Mouse (Mus musculus): ENCODE measurements around the gene Chchd3.

The Chchd3 gene

DNA sequence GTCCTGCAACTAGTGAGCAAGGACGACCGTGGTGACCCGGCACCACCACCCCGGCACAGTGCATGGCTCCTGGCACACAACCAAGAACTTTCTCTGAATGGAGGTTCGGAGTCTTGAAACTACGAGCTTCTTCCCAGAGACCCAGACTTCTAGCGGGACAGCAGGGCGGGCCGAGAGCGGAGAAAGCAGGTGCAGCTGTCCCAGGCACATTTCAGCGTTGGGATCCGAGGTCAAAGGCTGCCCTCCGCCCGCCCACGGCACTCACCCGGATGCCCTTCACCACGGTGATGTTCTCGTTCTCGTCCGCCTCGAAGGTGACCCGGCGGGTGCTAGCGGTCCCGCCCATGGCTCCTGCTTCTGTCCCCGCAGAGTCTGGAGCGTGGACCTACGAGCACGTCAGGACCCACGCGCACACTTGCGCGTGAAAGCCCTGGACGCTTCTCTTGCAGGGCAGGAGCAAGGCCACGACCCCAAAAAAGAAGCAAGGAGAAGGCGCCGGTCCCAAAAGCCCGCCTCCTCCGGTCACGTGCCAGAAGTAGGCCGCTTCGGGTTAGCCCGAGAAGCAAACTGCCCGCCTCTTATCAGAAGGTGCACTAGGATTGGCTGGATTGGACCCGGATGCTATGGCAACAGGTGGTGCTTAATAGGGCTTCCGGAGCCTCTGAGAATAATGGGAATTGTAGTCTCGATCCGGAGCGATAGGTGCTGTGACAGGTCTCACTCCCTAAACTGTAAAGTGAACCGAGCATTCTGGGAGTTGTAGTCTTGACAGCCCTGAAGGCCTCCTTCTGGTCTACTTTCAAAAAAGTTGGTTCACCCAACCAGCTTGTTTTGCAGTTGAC lies at the start of gene Chchd3:
Chchd3 (minus strand) TSS at position 526 of the 842 bp plus-strand sequence.
- DNase-seq: peak; percentile 96

DNA sequence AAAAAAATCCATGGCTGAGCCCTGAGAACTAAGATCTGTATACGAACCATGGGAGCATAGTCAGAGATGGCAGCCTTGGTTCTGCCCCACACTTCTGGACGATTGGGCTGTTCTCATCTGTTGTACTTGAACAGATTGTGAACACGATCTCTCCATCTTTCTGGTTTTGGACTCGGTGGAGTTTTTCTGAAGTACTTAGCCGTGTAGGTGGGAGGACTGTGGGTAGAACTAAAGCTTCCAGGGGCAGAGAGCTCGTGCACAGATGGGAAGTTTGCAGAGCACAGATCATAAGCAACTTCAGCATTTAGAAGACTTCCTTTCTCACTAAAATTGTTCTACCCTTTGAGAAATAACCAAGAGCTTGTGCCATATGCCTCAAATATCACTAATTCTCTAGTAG lies 44.6 kb upstream of the Chchd3 start:
- DNase-seq: no peak

DNA sequence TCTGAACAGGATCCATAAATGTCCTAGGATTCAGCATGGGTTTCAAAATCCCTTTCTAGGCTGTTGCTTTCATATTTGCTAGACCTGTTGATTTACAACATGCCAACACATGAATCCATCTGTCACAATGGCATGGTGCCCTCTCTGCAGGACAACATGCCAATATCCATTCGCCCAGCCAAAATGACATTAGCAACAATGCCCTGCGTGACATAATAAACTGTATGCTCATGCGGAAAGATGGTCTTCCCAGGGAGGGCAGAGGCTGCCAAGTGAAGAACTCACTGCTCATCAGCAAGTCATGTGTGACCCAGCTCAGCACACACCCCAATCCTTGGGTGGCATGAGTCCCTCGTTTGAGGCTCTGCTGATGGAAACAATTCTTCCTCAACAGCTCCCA lies 38.8 kb upstream of the Chchd3 start:
- DNase-seq: peak; percentile 68

DNA sequence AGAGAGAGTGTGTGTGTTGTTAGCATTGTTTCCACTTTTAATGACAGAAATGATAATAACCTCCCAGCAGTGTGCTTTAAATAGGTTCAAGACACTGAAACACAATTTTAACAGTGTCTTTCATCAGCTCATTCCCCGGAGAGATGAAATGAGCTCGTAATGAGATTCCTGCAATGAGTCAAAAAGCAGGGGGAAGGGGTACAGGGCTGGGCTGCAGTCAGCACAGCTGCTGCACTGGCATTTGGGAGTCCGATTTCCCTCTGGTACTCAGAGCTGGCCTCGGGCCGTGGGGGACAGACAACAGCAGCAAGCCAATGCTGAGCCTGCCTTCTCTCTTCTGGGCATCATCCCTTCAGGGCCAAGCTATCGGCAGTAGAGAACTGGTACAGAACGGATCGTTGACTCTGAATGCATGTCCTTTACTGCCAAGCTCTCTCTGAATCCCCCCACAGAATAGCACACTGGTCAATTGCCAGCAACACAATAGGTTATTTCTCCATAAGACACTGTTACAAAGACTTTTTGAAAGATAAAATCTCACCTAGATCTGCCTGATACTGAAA lies 34.7 kb upstream of the Chchd3 start:
- DNase-seq: no peak

DNA sequence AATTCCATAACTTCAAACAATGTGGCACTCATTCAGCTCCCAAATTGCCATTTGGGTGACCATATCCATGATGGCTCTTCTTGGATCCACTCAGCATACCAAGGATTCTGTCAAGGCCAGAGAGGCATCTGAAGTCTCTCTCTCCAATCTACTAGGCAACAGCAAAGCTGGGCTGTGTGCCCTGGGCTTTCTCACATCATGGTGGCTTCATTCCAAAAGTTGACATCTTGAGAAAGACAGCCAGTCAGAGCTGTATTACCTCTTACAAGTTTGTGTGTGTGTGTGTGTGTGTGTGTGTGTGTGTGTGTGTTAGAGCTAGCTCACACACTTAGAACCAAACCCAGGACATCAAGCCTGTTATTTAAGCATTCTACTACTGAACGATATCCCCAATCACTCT lies 20.1 kb upstream of the Chchd3 start:
- no peak for DNase-seq

DNA sequence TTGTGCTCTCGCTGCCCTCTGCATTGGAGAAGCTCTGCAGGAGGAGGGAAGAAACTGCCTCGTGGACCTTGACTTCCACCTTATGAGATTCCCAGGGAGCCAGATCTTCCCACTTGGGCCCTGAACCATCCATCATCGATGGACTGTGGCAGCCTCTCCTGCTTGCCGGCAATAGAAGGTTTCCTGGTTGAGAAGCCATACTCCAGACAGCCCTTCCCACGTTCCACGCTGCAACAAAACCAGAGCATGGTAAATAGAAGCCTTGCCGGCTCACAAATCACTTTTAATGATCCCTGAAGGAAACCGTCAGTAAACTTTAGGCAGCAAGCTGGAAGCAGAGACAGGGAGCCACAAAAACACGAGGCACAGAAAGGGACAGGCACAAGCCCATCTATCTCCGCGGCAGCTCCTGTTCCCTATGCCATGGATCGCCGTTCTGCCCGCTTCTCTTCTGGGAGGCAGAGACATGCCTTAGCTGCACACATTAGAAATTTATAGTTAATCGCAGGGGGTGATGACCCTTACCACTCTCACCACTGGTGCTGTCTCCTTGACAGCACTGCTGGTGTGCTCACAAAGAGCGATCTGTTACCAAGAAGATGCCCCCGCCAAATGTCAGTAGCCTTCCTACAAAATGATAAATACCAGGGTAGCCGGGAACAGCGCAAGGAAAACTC lies 18.3 kb upstream of the Chchd3 start:
- DNase-seq: no peak

DNA sequence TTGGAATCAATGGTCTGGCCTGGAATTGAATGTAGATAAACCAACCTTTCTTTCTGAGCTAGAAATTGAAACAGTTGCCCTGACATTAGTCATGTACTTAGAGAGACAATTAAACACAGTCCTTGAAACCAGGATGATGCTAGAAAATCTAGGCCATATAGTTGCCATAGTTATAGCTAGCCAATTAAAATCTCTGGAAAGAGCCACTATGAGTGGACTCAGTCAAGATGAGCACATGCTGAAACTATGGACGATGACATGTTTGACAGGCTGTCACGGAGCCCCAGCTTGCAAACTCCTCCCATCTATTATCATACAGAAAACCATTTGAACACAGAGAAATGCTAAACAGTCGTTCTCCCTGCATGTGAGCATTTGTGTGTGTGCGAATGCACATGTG lies 6.4 kb upstream of the Chchd3 start:
- no peak for DNase-seq

DNA sequence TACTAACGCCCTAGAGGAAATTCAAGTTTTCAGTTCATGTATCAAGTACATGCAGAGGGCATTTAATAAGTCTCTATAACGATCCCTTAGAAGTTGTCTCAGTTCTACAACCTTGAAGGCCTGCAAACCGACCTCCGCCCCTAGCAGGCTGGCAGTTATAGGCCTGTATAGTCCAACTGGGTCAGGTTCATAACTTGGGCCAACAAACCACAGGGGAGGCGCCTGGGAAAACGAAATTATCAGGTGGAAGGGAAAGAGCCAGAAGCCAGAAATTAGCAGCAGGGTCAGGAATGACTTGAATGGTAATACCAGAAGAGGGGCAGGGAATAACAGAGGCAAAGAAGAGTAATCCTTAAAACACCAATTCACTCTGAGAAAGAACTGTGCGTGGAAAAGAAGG lies 784 bp downstream of the Chchd3 start:
- DNase-seq: no peak

DNA sequence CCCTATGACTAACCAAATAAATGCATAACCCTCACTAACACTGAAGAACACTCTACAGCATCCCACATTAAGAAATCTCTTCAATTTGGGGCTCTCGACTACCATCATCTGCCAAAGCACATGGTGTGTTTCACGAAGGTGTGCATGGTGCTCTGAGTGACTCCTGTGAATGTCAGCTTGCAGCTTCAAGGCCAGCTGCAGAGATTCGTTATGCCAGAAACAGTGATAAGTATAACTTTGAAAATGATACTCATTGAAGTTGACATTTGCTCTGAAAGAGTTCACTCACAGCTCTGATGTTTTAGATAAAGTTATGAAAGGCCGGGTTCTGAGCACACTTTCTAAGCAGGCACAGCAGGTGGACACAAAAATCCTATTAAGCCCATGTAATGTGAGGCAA lies 3.7 kb downstream of the Chchd3 start:
- DNase-seq: no peak

DNA sequence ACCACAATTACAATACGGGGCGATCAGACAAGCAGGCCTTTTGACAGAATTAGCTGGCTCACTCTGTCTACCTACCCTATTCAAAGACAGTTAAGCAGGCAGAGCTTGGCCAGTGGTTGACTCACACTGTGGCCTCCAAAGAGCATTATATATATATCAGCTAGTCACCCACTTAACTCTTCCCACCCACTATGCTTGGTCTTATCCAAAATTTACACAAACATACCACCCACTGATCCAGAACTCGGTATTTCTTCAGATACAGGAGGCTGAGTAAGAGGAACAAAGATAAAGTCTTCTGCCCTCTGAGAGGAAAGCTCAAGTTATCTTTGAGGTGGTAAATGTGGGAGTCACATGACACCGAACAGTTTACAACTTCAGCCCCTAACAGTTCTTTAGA lies 4.4 kb downstream of the Chchd3 start:
- no peak for DNase-seq

DNA sequence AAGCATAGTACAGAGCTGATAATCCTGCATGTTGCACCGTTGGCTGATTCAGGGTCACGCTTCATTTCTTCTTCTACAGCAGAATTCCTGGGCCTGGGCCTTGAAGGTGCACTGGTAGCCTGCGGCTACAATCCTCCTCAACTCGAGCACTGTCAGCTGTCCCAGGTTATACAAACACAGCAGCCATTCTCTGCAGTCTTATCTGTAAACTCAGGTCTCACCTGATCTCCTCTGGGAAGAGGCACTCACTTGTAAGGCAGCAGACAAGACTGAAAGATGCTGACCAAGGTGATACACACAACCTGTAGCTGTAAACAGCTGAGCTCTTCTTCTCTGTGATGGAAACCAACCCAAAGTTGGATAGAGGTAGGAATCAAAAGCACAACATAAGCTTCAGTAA lies 5.1 kb downstream of the Chchd3 start:
- DNase-seq: no peak

DNA sequence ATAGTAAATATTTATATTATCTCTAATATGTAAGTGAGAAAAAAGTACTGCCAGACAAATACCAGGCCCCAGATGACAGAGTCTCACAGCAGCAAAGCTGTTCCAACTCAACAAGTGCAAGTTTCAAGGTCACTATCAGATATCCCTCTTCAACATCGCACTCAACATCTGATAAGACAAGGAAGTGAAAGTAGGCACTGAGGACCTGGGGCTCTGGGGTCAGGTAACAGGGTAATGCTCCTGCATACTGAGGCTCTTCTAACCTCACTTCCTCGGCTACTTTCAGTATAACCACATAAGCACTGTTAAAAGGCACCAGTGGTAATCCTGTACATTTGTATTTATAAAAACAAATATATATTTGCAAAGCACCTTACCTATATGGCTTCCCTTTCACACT lies 8.4 kb downstream of the Chchd3 start:
- no peak for DNase-seq

DNA sequence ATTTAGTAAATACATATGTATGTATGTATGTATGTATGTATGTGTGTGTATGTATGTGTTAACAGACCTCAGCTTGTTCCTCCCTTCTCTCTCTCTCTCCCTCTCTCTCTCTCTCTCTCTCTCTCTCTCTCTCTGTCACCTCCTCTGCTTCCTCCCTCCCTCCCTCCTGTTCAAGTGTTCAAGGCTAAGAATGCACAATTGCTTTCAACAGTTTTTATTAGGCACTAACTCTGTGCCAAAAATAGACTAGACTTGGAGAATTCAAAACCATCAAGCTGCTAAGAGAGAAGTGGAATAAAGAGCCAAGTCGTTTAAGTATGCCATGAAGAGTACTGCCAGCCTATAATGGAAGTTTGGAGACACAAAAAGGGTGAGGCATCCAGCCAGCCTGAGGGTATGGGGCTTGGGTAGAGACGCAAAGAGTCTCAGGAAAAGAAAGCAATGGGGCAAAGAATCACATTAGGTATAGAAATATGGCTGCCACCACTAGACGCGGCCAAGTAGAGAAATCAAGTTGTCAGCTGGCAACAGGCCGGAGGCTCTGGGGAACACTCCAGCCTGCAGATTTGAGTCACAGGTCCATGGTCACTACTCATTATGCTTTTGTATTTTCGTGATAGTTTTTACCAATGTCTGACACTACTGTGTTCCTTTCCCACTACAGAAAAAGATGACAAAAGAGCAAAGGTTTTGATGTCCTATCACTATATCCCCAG lies 10.2 kb downstream of the Chchd3 start:
- no peak for DNase-seq

DNA sequence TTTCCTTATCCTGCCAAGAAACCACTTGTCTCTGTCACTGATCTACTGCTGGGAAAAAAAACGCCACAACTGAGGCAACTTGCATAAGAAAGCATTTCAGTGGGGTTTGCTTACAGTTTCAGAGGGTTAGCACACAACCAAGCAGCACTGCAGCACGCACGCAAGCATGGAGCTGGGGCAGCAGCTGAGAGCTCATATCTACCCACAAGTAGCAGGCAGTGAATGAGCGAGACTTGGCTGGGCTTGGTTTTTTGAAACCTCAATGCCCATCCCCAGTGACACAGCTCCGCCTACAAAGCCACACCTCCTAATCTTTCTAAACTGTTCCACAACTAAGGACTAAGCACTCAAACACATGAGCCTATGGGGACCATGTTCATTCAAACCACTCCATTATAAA lies 16.6 kb downstream of the Chchd3 start:
- DNase-seq: no peak

DNA sequence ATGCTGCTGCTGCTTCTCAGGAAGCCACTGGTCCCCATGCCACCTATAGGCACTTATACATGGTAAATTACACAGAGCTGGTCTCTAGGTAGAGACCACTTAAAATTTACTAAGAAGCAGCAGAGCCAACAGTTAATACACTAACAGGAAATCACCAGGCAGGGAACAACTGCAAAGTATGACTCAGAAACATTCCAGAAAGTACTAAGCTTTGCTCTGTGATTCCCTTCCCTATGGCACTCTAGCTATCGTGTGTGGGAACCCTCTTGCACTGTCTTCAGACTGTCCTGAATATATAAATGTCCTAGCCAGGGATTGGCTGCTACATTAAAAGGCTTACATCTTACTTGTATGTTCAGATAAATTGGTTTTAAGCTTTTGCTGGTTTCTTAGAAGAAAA lies 17.2 kb downstream of the Chchd3 start:
- DNase-seq: no peak

DNA sequence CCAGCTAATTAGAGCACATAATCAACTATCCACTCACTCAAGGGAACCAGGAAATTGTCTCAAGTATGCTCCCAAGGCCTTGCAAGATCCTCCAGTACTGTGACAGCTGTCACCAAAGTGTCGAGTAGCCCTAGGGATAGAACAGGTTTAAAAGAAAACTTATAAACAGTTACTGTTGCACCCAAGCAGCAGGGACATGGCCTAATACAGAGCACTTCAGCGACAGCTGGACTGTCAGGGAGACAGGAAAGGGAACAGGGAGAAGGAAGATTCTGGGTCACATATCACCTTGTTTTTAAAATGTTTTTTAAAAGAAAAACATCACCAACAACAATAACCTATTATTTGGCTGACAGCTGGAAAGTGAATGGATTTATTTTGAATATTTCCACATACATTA lies 18.1 kb downstream of the Chchd3 start:
- DNase-seq: no peak

DNA sequence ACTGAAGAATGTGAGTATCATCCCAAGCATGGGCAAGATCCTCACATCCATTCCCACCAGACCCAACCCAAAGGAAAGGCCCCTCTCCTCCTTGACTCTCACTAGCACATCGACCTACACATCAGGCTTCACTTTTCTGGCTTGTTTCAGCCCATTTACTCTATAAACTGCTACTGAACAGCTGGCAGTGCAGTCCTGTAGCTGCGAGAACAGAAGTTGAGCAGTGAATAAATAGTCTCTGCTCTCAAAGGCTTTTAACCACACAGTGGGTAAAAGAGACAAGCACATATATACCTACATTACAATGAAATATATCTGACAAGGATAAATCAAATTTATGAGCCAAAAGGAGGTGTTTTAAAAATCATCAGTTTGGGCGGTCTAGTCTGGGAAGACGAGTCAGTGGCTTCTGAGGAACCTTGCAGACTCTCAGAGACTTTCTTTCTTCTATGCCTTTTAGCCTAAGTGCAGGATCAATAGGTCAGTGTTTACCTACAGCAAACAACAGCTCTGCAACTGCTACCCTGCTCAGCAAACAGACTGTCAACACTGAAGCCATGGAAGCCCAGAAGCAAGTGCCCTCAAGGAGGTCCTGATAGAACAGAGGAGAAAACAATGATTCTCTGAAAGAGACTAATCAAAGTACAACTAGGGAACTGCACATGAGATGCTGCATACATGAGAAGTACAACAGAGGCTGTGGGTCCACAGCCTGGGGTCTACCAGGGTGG lies 19.5 kb downstream of the Chchd3 start:
- no peak for DNase-seq

DNA sequence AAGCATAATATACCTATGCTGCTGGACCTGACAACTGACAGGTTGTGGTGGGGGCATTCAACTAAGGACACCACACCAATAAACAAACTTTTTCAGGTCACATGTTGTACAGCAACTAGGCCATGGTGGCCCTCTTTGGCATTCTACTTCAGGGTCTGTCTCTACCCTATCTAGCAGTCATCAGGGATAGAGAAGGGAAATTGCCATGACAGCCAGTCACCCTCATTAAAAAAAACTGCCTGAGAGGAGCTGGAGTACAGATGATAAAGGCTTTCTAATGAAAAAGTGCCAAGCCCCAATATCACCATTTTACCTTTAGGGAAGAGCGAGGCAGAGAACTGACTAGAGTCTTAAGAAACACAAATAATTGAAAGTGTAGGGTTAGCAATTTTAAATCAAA lies 27.5 kb downstream of the Chchd3 start:
- DNase-seq: no peak

DNA sequence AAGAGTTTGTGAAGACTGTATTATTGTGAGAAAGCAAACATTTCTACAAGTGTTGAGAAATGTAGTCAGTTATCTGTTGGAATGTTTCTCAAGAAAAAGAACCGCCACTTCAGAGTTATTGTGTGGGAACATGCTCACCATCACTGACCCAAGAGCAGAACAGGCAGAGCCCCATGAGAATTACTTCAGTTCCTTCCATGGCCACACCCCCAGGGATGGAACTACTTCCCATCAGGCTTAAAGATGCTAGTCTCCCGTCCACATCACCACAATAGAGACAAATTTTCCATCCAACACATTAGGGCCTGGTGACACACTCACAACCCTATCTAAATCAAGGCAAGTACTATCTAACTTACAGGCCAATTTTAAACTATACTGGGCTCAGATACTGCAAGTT lies 28.4 kb downstream of the Chchd3 start:
- no peak for DNase-seq

DNA sequence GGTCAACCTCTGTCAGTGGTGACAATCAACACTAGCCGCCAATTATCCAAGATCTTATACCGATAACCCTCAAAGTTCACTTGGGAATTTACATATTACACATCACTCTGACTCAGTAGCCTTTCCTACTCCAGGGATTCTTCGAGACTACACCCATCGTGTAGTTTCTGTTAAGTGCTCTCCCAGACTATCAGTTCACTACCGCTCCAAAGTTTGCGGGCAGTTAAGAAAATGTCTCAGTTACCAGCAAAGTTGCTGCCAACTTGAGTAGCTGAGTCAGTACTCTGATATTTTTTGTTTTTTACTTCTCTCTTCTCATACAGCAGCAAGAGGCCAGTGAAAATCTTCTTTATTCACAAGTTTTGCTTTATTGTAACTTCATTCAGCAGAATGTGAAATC lies 31.8 kb downstream of the Chchd3 start:
- no peak for DNase-seq

DNA sequence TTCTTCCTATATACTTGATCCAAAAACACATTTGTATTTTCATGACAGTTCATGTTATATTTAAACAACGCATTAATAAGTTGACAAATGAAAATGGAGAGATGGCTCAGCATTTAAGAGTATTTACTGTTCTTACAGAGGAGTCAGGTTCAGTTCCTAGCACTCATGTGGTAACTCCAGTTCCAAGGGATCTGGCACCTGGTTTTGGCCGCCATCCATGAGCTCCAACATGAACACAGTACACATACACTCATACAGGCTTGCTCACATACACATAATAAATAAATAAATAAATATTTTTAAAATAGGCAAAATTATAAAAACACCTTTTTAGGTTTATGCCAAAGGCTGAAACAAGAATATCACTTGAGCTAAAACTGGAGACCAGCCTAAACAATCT lies 35.0 kb downstream of the Chchd3 start:
- DNase-seq: no peak

DNA sequence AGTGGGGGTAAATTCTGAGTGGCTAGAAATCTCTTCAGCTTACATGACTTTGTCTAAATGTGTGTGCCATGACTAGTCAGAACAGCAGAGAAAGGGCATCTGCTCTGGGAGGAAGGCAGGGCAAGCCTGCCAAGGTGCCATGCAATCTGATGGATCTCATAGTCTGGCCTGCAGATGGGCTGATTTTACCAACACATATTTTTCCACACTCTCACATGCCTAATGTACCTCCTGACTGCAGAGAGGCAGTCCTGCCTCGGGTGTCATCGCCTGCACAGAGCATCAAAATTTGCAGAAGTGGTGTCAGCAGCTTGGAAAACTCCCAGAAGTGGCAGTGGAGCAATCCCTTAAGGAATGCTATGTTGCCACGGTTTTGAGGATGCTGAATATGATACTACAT lies 55.5 kb downstream of the Chchd3 start:
- DNase-seq: peak; percentile 28

DNA sequence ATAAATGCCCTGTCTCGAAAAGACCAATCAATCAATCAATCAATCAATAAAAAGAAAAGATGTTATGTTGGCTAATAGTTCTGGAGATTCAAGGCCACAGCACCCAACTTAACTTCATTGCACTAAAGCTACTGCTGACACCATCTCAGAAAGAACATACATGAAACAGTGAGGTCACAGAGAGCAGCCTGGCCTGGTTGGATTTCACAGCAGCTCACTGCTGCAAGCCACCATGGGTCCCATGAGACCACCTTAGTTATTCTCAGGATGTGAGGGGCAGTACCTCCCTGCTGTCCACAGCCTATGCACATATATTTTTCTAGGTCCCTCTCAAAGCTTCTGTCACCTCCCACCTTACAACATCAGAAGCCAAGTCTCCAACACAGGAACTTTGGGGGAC lies 57.1 kb downstream of the Chchd3 start:
- DNase-seq: no peak

Data from cerebellum, adult 11 months (tissue).